Mouse (Mus musculus) heart, adult 11 months (tissue): ENCODE measurements around the gene Tmem184b.

Experiments used
- DNase-seq: peaks from one replicate; pipeline ENCODE4 v3.0.0; 2022

Gene Tmem184b

DNA sequence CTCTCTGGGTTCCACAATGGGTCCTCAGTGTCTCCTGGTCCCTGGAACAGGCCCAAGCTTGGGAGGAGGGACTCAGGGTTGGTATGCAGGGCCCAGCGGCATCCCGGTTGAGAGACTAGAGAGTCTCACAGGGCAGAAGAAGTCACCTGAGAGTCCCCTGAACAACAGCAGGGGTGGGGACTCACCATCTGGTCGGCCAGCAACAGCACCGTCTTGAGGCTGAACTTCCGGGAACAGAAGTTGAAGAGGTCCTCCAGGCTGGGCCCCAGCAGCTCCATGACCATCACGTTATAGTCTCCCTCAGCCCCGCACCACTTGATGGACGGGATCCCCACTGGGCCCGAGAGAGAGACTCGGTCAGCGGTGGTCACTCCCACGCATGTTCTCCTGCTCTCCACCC lies 26.2 kb upstream of the Tmem184b start:
- DNase-seq: peak; percentile 90

DNA sequence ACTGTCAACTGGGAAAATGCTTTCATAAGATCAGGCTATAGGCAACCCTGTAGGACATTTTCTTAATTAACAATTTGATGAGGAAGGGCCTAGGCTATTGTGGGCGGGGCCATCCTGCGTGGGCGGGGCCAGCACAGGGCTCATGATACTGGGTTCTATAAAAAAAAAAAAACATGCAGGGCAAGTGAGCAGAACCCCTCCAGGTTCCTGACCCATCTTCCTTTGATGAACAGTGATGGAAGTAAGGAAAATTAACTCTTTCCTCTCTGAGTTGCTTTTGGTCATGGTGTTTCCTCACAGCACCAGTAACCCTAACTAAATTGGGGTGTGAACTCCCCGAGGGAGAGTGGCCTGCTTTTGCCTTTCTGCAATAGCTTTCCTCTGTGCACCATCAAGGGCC lies 25.2 kb upstream of the Tmem184b start:
- no peak for DNase-seq

DNA sequence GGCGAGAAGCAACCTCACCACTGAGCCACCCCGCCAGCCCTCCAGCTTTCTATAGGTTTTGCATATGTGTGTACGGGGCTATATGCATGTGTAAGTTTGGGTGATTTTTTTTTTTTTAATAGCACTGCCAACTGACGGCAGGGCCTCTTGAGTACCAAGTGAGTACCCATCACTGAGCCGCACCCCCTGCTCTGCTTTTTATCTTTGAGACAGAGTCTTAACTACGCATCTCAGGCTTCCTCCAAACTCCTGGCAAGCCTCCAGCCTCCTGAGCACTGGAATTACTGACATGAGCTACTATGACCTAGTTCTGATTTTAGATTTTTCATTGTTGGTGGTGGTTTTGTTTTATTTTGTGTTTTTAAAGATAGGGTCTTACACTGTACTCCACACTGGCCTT lies 24.1 kb upstream of the Tmem184b start:
- DNase-seq: no peak

DNA sequence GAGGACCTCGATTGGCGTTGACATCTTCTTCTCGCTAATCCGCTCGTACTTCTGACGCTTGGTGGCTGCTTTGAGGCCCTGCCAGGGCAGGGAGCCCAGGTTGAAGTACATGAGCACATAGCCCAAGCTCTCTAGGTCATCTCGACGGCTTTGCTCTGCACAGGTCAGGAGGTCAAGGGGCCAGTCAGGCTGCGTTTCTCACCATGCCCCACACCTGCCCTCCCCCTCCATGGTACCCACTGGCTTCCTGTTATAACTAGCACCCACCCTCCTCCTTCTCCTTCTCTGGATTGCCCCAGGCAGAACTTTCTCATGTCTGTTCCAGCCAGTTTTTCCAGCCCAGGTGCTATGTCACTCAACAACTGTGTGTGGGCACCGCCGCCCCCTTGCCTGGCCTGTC lies 22.1 kb upstream of the Tmem184b start:
- peak; percentile 90 for DNase-seq

DNA sequence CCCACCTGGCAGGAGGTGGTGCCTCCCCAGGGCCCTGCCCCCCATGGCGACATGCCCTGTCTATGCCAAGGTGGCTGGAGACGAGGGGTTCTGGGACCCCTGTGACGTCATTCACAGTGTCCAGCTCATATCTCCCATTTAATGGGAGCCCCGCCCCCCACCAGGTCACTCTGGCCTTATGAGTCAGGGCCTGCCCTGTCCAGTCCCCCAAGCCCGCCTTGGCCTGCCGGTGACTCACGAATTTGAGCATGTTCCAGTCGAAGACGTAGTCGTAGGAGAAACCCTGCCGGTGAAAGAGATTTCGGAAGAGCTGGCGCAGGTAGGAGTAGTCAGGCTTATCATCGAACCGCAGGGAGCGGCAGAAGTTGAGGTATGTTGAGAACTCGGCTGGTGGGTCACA lies 21.2 kb upstream of the Tmem184b start:
- DNase-seq: peak; percentile 89

DNA sequence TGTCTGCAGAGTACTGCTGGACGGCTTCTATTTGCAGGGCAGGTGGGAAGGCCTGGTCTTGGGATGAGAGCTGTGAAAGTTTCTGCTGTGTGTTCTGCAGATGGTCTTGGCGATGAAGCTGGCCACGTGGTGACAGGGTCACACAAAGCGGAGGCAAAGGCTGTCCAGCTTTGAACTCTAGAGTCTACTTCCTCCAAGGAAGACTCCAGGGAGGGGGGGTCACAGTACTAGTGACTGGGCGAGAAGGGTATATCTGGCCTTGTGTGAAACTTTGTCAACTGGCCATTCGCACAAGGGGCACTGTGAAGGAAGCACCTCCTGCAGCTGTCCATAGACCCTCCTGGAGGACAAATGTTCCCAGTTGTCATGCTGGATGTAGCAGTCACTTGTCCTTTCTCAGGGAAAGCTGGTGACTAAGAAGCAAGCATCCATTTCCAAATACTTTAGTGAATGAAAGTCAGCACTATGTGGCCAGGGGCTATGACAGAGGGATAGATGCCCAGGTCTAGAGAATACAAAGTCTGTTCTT lies 19.4 kb upstream of the Tmem184b start:
- peak; percentile 92 for DNase-seq

DNA sequence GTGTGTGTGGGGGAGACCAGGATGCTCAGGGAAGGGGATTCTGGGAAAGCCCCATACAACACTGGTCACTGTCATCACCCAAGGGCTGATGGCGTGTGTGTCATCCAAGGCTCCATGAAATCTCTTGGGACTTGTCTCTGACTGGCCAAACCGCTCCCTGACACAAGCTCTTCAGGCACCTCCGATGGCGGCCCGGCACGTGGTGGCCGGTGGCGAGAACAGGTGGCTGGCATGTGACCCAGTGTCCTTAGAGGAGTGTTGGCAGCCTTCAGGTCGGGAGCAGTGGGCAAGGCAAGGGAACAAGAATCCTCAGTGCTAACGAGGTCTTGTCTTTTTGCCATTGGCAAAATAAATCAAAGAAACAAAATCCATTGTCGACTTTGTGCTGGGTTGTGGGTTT lies 15.3 kb upstream of the Tmem184b start:
- DNase-seq: no peak

DNA sequence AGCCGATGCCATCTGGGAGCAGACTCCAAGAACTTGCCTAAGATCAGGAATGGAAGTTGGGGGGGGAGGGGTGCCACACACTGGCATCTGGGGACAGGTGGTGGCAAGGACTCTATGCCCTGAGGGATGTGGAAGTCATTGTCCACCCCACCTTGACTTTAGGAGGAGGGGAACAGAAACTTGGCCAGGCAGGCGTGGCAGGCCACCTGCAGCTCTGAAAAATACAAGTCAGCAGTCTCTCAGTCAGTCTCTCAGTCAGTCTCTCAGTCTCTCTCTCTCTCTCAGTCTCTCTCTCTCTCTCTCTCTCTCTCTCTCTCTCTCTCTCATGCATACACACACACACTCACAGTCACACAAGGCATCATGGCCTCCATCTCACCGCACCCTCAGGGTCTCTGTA lies 14.9 kb upstream of the Tmem184b start:
- DNase-seq: no peak

DNA sequence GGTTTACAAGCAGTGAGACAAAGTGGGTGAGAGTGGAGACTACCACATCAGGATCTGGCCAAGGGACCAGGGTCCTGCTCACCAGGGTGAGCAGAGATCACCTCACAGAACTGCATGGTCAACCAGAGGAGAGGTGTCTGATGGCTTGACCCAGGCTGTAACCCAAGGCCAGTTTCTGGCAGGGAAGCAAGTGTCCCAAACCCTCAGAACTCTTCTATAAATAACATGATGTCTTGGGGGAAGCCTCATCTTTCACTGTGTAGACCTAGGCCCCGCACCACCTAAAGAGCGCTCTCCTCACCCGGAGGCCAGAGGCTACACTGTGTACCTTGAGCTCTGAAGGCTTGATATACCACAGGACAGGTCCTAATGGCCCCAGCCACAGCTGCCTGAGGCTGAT lies 14.0 kb upstream of the Tmem184b start:
- DNase-seq: no peak

DNA sequence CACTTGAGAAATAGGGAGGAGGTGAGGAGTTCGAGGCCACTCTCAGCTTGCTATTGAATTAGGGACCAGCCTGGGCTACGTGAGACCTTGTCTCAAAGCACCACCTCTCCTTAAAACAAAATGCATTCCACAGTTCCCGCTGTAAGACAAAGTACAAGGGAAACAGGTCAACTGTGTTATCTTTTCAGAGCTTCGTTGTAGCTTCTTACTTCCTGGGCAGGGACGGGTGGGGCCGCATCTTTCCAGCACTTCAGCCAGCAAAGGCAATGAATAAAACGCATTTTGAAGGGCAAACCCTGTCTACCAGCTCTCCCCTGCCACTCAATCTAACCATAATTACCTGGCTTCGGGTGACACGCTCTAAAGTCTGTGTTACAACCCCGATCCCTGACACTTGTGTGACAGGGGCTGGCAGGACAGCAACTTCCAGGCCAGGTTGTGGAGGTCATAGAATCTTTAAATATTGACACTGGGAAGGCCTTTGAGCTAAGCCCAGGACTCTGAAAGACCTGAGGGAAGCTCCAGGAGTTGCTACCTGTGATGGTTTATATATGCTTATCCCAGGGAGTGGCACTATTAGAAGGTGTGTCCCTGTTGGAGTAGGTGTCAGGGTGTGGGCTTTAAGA lies 13.2 kb upstream of the Tmem184b start:
- no peak for DNase-seq

DNA sequence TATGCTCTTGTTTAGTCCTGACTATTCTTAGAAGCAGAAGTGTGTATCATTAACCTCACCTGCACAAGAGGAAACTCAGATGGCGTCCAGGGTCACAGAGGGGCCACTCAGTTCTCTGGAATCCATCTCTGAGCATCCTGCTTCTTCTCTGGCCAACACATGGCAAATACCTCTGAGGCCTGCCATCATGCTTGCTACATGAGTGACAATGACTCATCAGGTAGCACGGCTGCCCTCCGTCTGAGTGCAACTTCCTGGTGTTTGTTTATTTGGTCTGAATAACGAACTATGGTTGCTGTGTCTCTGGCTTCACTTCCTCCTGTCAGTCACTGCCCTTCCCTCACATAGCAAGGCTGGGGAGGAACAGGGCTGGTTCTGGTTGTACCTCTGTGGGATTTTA lies 11.1 kb upstream of the Tmem184b start:
- DNase-seq: no peak

DNA sequence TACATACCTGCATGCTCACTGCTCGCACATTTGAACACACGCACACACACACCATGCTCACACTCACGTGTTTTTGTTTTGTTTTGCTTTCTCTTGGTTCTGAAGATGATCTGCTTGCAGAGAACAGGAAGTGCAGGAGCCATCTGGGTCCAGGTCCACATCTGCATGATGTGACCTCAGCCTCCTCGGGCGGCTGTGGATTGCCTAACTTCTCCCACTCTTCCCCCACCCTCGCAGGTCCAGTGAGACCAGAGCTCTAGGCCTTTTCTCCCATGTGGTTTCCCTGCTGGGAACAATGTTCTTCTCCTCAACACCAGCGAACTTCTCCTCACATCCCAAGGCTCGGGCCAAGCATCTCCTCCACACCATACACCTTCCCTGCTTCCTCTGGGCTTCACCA lies 10.4 kb upstream of the Tmem184b start:
- peak; percentile 97 for DNase-seq

DNA sequence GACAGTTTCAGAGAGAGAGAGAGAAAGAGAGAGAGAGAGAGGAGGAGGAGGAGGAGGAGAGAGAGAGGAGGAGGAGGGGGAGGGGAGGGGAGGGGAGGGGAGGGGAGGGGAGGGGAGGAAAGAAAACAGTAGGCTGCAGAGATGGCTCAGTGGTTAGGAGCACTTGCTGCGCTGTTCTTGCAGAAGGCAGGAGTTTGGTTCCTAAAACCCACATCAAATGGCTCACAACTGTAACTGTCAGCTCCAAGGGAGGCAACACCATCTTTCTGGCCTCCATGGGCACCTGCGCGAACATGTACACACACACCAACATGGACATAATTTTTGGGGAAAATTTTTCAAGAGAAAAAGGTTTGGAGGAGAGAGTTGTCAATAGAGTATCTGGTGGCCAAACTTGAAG lies 9.8 kb upstream of the Tmem184b start:
- DNase-seq: no peak

DNA sequence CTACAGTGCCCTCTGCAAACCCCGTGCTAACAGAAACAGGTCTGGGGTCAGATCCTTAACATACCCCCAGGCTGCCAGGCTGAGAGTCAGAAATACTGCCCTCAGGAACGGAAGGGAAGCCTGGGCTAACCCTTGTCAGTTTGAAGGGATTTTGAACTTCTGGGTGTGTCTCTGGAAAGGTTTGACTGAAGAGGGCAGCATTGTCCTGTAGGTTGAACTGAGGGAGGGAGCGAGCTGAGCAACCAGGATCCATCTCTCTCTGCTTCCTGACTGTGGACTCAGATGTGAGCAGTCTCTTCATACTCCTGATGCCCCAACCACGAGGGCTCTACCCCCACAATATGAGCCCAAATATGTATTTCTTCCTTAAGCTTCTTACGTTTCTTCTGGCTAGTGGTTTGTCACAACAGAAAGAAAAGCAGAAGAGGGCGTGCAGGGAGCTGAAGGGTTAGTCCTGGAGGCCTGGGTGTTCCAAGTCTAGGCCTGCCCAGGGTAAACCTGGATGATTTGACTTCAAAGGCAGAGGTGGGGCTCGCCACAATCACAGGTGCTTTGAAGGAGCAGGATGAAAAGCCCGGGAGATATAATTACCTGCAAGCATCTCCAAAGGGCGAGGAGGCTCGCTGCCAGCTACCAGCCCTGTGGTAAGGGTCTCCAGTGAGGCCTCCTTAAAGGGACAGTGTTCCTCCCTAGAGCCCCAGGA lies 8.1 kb upstream of the Tmem184b start:
- no peak for DNase-seq

DNA sequence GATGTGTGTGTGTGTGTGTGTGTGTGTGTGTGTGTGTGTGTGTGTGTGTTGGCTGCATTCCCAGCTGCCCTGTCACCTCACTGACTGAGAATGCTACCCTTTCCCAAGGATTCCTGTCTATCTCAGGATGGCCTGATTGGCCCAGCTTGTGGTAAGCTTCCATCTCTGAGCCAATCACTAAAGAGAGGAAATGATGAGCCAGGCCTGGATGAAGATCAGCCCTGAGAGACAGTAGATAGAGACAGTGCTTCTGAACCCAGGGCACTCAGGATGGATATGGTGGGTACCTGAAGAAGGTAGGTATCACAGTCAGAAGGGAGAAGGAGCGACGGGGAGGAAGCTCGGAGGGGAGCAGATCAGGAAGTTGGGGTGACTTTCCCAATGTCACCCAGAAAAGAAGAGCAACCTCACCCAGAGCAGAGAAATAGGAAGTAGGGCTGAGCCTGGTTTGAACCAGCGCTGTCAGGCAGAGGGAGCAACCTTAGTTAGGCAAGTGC lies 5.8 kb upstream of the Tmem184b start:
- peak; percentile 92 for DNase-seq

DNA sequence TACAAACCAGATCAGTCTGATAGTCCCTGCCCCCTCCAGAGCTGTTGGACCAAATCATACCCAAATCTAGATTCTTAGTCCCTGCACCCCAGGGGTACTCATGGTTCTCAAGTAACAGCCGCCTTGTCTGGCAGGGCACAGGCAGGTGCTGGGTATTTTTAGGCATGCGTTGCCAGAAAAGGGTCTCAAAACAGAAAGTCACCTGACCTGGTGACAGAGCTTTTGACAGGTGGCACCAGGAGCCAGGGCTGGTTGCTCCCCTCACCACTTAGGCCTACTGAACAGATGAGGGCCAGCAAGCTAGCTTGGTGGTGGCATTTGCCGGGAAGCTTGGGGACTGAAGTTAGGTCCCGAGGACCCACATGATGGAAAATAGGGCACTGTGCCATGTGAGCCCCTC lies 3.2 kb upstream of the Tmem184b start:
- DNase-seq: peak; percentile 87

DNA sequence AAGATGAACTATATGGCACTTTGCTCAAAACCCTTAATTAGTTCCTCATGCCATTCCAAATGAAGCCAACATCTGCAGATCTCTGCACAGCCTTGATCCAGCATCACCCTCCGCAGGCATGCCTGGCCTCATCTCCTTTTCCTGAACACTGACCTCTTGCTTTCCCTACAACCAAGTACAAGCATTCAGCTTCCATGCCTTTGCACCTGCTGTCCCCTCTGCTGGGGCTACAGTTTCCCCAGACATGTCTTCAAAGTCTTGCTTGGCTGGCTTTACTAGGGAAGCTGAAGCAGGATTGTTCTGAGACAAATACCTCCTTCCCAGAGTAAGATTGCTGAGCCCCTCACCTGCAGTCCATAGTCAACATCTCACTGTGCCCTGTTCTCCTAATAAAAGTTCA lies 908 bp upstream of the Tmem184b start:
- peak; percentile 87 for DNase-seq

DNA sequence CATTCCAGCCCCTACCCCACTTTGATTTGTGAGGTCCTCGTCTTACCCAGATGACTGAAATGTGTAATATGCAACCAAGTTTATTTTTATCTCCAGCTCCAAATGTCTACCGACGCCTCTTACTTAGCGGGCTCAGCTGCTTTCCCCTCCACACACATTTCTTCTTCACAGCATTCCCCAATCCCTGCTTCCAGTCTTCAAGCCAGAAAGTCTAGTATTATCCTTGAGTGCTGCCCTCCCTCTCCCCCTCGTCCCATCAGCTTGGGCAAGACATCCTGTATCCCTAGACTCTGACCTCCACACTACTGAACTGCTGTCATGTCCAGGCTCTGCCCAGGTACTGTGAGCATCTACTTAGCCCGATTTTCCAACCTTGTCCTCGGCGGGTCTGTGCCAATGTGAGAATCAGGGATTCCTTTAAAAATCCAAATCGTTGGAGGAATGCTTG lies 418 bp upstream of the Tmem184b start:
- peak; percentile 92 for DNase-seq

DNA sequence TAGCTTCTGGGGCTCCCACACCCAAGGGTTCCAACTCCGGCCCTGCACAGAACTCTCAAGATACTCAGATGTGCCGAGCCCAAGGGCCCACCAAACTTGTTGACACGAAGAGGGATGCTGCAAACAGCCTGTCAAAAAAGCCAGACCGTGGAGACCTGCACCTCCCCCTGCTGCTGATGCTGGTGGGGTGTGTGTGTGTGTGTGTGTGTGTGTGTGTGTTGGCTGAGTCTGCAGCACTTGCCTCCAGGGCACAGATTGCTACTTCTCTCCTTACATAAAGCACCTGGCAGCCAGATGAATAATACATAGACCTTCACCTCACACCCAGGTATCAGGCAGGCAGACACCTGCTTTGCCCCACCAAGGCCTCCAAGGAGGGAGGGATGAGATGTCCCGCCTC lies 1.2 kb downstream of the Tmem184b start:
- peak; percentile 94 for DNase-seq

DNA sequence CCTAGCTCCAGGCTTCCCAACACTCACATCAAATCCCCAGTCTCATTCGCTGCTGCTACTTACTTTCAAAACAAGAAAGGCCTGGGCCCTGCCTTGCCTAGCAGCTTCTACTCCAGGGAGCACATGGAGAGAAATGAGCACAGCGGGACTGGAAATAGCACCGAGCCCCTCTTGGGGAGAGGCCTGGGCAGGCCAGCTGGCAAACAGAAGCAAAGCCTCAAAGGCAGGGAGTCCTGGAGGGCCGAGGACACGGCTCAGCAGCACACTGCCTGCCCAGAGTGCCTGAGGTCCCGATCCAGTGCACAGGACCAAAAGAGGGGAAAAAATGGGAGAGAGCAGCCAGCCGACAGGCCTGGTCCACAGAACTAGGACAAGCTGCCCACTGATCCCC lies 2.4 kb downstream of the Tmem184b start:
- peak; percentile 98 for DNase-seq

DNA sequence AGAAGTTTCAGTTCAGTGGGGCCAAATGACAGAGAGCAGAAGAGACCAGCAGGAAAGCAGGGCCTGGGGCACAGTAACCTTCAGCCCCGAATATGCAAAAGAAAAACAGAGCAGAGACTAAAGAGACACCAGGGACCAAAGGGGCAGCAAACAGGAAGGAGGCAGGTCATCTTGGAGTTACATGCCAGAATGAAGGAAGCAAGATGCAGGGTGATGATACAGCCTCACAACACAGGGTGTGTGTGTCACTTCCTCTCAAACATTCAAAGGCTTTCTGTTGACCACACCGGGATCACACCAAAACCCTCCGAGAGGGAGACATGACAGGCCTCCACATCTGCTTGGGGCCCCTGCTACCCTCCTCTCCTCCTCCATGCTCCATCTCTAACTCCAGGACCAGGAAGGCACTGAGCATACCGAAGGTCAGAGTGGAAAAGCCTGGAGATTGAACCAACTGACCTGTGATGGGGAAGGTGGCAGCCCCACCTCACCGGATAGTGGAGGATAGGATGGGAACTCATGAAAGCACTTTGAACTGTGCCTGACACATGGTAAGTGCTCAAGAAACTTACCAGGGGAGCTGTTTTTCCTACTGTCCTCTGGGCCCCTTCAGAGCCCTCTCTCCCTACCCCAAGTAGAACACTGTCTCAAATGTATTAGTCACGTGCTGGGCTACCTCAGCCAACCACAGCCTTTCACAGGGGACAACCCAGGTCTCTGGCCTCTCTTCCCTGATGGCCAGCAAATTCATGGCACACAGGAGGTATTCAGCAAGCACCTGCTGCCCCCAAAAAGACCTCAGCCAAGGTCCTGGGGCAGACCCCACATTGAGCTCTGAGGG lies 3.0 kb downstream of the Tmem184b start:
- peak; percentile 94 for DNase-seq

DNA sequence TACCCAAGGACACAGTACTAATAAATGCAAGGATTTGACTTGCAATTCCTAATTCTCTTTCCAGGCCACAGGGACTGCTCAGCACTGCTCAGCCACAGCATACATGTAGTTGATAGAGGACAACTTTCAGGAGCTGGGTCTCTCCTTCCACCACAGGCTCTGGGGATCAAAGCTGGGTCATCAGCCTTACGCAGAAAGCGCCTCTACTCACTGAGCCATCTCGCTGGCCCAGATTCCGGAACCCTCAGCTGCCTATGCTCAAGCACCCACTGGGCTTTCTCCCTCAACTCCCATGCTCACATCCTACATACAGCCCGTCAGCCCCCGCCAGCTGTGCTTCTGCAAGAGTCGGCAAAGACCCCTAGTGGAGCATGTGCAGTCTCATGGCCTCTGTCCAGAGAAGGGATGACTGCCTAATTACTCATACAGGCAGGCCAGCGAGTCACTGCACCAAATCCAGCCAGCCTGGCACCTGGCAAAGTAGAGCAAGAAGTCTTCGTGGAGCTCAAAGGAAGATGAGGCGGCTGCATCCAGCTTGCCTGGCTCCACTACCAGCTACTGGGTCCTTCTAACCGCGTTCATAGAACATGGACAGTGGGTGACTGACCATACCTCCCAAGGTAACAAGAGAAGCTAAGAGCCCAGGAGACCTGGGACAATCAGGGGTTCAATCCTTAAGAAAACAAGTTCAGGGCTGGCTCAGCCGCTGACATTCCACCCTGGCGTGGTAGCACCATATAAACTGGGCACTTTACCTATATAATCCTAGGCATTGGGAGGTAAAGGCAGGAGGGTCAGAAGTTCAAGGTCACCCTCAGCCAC lies 3.9 kb downstream of the Tmem184b start:
- DNase-seq: peak; percentile 93

DNA sequence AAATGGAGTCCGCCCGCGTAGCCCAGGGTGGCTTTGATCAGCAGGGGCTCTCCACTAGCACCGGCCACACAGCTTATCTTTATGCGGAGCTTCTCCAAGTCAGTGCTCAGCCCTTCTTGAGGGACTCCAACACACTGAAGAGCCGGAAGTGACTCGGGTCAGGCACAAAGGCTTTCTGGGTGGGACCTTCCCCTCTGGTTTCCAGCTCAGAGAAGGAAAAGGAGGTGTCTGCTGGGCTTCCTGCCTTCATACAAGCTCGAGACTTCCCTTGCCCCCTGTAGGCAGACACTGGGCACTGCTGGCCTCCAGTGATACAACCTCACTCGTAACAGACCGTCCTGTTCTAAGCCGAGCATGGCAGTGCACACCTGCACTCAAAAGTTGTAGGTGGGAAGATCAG lies 6.6 kb downstream of the Tmem184b start:
- peak; percentile 99 for DNase-seq
